8 mouse cellular contexts compared by ENCODE assay signal in the genomic region with DNA sequence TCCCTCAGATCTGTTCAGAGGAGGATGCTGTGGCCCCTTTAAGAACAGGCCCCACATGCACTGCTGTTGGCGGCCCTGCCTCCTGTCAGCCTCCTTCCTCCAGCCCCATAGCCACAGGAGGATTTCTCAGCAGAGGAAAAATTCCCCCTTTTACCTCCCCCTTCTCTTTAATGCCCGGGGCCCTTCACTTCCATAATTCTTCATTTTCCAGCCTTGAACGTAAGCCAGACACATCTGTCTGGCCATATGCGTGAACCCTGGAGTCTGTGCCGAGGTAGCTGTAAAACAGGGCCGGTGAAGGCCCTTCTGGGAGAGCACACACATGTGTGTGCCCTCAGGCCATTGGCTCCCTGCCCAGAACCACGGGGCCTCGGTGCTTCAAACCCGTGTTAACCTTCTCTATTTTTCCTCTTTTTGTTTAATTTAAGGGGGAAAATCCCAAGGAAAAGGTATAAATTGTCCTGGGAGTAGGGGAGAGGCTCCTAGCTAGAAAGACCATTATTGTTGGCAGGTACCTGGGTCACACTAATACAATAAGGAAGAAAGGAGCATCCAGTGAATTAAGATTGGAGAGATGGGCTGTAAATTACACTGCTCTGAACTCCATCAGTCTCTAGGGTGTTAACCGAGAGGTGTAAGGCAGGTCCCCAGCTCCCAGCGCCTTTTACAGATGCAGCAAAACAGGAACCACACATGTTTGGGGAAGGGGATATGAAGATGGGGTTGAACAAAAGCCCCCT. TPM values are rescaled to one million over a fixed set of nuclear protein-coding genes. Genes with fewer than 3 reads are reported as not detected.
A peak's percentile ranks its signal among the peaks of the same experiment; 100 is the strongest.
DNase-seq lines count a peak whose midpoint lies in the region; ATAC-seq lines count a peak whose summit lies in the region.

No protein-coding gene starts in this region.

- peak; percentile 66 for ATAC-seq in heart, embryonic 15.5 days (replicated peaks; ENCODE audit: insufficient number of reproducible peaks, insufficient read depth, low FRiP score, low read depth)
- ATAC-seq in limb, embryonic 12.5 days (ENCODE audit: insufficient number of reproducible peaks, insufficient read depth, low FRiP score, low TSS enrichment, low read depth), result peak; percentile 94

- H3K36me3 ChIP-seq in heart, embryonic 15.5 days, result peaks cover 32% of the 10 kb centered on the region
- peaks cover 47% of the 10 kb centered on the region for H3K36me3 ChIP-seq in limb, embryonic 12.5 days

- H3K27me3 ChIP-seq in heart, embryonic 15.5 days, result no peaks in the 10 kb centered on the region
- no peaks in the 10 kb centered on the region for H3K27me3 ChIP-seq in limb, embryonic 12.5 days

- H3K4me1 ChIP-seq in heart, embryonic 15.5 days (replicated peaks), result peaks cover 31% of the 10 kb centered on the region
- H3K4me1 ChIP-seq in limb, embryonic 12.5 days (replicated peaks), result peaks cover 59% of the 10 kb centered on the region

- no peaks in the 10 kb centered on the region for H3K9me3 ChIP-seq in heart, embryonic 15.5 days (replicated peaks)
- H3K9me3 ChIP-seq in limb, embryonic 12.5 days, result no peaks in the 10 kb centered on the region

- 24% methylated on average over 11 of the region's 11 CpGs for whole genome bisulfite sequencing in heart, embryonic 15.5 days
- 5% methylated on average over 11 of the region's 11 CpGs for WGBS in limb, embryonic 12.5 days

- H3K4me3 ChIP-seq in heart, embryonic 15.5 days, result no peak overlapping the region
- H3K4me3 ChIP-seq in limb, embryonic 12.5 days (replicated peaks), result no peak overlapping the region

- peak overlapping the region; percentile 71 for H3K27ac ChIP-seq in heart, embryonic 15.5 days
- H3K27ac ChIP-seq in limb, embryonic 12.5 days, result peak overlapping the region; percentile 92

- H3K4me2 ChIP-seq in heart, embryonic 15.5 days, result 0 out of 2 replicates have a peak overlapping the region, but pooled peaks have one; percentile 19
- peak overlapping the region; percentile 34 for H3K4me2 ChIP-seq in limb, embryonic 12.5 days

- peak; percentile 40 for DNase-seq in gastrocnemius, postnatal 10 days
- DNase-seq in gastrocnemius, postnatal 25 days, result no peak
- peak; percentile 50 for DNase-seq in ZHBTc4 (ENCODE audit: low read depth, low spot score)
- peak; percentile 71 for DNase-seq in retina, postnatal 1 day
- no peak for DNase-seq in urinary bladder, postnatal 25 days (ENCODE audit: low spot score)
- no peak for DNase-seq in cerebellum, postnatal 4 days (ENCODE audit: low spot score in 2 of 2)

- H3K9ac ChIP-seq in heart, embryonic 15.5 days, result peak overlapping the region; percentile 46
- H3K9ac ChIP-seq in limb, embryonic 12.5 days (replicated peaks), result no peak overlapping the region

RNA-seq across cellular contexts. Expression of a gene that starts 22.0 kb away (rescaled TPM):
- total RNA-seq in gastrocnemius, postnatal 10 days (2021), result 10 to 100 TPM; 21.1 to 27.1 TPM
- total RNA-seq in gastrocnemius, postnatal 25 days (2021), result 1 to 10 TPM; 5.7 to 5.9 TPM
- 11.0 and 18.0 TPM in 2 replicates for polyA plus RNA-seq in heart, embryonic 15.5 days (2015; fragmentation: Nextera tagmentation; extraction: Ambion mirVana)
- polyA plus RNA-seq in limb, embryonic 12.5 days (2016; fragmentation: Nextera tagmentation; extraction: Ambion mirVana), result 30.3 and 35.5 TPM in 2 replicates

RNA-seq across cellular contexts. Expression of a gene that starts 31.4 kb away (rescaled TPM):
- total RNA-seq in gastrocnemius, postnatal 10 days (2021), result 1 to 10 TPM; 4.7 to 5.1 TPM
- total RNA-seq in gastrocnemius, postnatal 25 days (2021), result 1 to 10 TPM; 2.8 to 3.3 TPM
- polyA plus RNA-seq in heart, embryonic 15.5 days (2015; fragmentation: Nextera tagmentation; extraction: Ambion mirVana), result 14.4 and 17.5 TPM in 2 replicates
- polyA plus RNA-seq in limb, embryonic 12.5 days (2016; fragmentation: Nextera tagmentation; extraction: Ambion mirVana), result 29.6 and 31.0 TPM in 2 replicates

RNA-seq across cellular contexts. Expression of a gene that starts 43.8 kb away (rescaled TPM):
- 1 to 10 TPM; 8.3 to 8.4 TPM for total RNA-seq in gastrocnemius, postnatal 10 days (2021)
- total RNA-seq in gastrocnemius, postnatal 25 days (2021), result 1 to 10 TPM; 5.6 to 5.8 TPM
- 17.2 and 20.5 TPM in 2 replicates for polyA plus RNA-seq in heart, embryonic 15.5 days (2015; fragmentation: Nextera tagmentation; extraction: Ambion mirVana)
- polyA plus RNA-seq in limb, embryonic 12.5 days (2016; fragmentation: Nextera tagmentation; extraction: Ambion mirVana), result 24.0 and 25.5 TPM in 2 replicates

RNA-seq across cellular contexts. Expression of a gene that starts 46.3 kb away (rescaled TPM):
- 1 to 10 TPM; 3.2 to 3.8 TPM for total RNA-seq in gastrocnemius, postnatal 10 days (2021)
- 1 to 10 TPM in 1 of 2 experiments, under 1 TPM in 1; 1.00 to 1.7 TPM for total RNA-seq in gastrocnemius, postnatal 25 days (2021)
- 12.4 and 13.1 TPM in 2 replicates for polyA plus RNA-seq in heart, embryonic 15.5 days (2015; fragmentation: Nextera tagmentation; extraction: Ambion mirVana)
- 1.5 and 2.1 TPM in 2 replicates for polyA plus RNA-seq in limb, embryonic 12.5 days (2016; fragmentation: Nextera tagmentation; extraction: Ambion mirVana)

Comparison
In these comparisons a context has a peak if more than half of its experiments do, and no peak if none do; other contexts are left out.
1. DNase-seq: peak in gastrocnemius, postnatal 10 days (single experiment), ZHBTc4 (single experiment) and retina, postnatal 1 day (single experiment); none in gastrocnemius, postnatal 25 days (single experiment), urinary bladder, postnatal 25 days (single experiment) and cerebellum, postnatal 4 days (0 of 2).